Mouse (Mus musculus) adrenal gland, adult 8-10 months (tissue): ENCODE measurements around the gene Epn2. TPM values are rescaled to one million over a fixed set of nuclear protein-coding genes. Genes with fewer than 3 reads are reported as not detected.

ENCODE experiments used
- DNase-seq: peaks from one replicate; pipeline ENCODE4 v3.0.0; 2022
- total RNA-seq, 4 experiments: library from RNA; stranded (reverse); gene quantifications; 2 replicates each; pipeline ENCODE4 v1.2.4; 2022

Gene Epn2
- total RNA-seq, 4 experiments from 2014 or later: 27.6 to 47.1 (median 35.7) TPM

GRCm38 (mm10) chr11:61536952-61537351 lies 42.5 kb downstream of the Epn2 start:
- no peak for DNase-seq

- DNase-seq: no peak
Observed at GRCm38 (mm10) chr11:61535530-61535929, 44.0 kb downstream of the Epn2 start.

DNA sequence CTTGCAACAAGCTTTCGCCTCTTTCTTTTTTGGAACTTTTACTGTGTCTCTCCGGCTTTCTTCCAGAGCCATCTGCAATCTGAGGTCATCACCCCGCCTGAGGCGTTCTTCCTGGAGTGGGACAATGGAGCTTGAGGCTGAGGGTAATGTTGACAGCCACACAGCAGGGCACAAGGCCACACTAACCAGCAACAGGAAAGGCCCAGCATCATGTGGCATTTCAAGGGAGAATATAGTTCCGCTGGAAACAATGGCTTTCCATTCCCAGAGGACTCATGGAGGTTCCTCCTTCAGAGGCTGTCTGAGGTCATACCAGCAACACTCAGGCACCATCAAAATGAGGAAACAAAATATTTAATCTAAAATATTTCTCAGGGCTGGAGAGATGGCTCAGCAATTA lies 45.9 kb downstream of the Epn2 start:
- peak; percentile 33 for DNase-seq

DNA sequence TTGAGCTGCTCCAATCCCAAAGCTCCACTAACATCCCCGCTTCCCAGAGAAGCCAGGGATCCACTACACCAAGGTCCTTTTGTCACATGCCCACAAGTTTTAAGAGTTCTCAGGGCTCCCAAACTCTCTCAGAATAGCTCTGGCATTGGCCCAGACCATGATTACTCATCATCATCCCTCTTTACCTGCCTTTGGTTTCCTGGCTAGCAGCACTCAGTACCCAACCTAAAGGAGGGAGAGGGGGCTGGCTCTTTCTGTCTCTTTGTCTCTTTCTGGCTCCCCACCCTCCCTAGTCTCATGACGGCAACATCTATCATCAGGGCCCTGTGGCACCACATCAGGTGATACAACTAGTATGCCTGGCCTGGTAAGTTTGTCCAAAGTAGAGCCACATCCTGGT lies 46.7 kb downstream of the Epn2 start:
- DNase-seq: peak; percentile 25

DNA sequence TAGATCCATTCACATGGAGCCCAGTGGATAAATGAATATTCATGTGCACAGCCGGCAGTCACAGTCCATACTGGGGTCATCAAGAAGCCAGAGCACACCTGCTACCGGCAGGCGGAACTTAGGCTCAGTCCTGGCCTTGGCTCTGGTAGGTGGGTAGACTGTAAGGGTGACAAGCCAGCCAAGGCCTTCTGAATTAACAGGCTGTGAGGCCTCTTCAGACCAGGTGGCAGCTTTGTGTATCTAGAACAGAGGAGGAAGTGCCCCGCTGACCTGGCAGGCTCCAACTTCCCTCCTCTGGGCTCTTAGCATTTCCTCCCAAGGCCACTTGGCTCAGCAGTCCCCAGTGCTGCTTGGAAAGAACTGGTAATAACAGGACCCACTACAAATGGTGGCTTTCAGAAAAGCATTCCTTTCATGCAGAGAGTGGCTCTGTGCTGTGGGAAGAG lies 50.2 kb downstream of the Epn2 start:
- DNase-seq: peak; percentile 29

DNA sequence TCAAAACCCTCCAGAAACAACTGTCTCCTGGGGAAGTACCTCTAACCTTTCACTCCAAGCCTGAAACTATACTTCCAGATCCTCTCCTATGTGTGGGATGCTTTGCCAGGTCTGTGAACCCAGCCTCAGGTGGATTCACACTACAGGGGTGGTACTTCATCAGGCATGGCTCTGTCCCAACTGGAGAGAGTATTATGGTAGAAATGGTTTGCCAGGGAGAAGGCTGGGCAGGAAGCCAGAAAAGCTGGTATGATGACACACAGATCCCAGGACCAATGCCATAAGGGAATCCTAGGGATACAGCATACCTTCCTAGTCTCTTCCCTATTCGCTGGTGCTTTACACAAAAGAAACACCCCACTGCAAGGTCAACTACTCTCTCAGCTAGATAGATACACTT lies 52.6 kb downstream of the Epn2 start:
- DNase-seq: no peak

DNA sequence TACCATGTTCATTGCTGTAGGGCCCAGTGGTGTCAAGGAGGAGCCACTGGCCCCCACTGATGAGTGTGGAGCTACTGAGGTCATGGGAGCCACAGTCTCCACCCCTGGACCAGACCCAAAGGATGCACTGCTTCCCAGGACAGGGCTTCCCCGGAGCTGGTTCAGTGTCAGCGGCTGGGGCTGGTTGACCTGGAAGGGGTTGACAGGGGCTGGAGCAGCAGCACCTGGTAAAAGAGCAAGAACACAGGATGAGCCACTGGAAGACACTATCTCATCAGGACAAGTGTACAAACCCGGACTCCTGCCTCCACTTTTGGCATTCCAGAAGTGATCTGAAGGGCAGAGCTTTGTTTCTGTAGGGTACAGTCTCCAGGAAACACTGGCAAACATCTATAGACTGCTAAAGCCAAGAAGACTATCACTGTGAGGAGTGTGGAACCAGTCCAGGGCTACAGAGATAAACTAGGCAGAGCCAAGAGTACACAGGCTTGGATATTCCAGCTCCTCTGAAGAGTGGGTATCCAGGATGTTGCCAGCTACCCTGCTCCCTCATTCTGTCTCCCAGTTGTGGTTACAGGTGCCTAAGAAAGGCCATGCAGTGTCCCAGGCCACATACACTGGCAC lies 59.9 kb downstream of the Epn2 start:
- DNase-seq: no peak

GRCm38 (mm10) chr11:61518871-61519270 lies 60.6 kb downstream of the Epn2 start:
- DNase-seq: no peak

DNA sequence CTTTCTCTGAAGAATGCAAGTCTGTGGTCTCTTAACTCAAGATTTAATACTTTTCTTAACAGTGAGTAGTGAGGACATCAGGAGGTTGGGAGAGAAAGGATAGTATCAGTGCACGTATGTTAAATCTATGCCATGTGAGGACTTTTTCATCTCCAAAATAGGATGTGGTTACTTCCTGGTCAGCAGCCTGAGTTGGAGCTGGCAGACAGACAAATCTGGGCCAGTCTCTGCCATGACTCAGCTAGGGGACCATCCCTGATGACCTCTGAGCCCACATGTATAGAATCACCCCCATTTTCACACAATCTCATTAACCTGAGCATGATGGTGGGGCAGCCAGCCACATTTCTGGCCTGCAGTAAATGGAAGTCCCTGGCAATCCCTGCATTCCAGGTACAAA lies 61.5 kb downstream of the Epn2 start:
- no peak for DNase-seq

GRCm38 (mm10) chr11:61514953-61515352 lies 64.5 kb downstream of the Epn2 start:
- DNase-seq: no peak

DNA sequence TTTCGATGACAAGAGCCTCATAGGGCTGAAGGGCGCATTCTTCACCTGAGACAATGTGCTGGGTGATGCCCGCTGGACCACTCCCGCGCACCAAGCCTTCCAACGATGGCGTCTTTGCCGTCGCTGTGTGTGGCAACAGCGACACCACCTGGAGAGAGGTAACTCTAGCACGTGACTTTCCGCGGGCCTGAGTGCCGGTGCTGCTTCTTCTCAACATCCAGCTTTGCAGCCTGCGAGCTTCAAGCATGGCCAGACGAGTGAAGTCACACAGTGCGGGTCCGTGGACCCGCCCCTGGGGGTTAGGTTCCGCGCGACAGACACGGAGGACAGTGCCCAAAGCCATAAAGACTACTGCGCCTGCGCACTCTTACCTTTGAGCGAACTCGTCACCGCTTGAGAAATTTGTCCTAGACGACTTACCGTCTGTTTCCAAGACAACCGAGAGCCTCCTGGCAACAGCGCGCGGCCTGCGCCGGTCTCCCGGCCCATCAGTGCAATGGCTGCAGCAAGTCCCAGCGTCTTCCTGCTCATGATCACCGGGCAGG lies 74.7 kb downstream of the Epn2 start, which contains the start of gene B9d1:
Gene B9d1 (plus strand): TSS at position 432 of the 545 bp plus-strand sequence.
- DNase-seq: peak; percentile 93

- DNase-seq: no peak
Observed at GRCm38 (mm10) chr11:61503933-61504332, 75.6 kb downstream of the Epn2 start.

DNA sequence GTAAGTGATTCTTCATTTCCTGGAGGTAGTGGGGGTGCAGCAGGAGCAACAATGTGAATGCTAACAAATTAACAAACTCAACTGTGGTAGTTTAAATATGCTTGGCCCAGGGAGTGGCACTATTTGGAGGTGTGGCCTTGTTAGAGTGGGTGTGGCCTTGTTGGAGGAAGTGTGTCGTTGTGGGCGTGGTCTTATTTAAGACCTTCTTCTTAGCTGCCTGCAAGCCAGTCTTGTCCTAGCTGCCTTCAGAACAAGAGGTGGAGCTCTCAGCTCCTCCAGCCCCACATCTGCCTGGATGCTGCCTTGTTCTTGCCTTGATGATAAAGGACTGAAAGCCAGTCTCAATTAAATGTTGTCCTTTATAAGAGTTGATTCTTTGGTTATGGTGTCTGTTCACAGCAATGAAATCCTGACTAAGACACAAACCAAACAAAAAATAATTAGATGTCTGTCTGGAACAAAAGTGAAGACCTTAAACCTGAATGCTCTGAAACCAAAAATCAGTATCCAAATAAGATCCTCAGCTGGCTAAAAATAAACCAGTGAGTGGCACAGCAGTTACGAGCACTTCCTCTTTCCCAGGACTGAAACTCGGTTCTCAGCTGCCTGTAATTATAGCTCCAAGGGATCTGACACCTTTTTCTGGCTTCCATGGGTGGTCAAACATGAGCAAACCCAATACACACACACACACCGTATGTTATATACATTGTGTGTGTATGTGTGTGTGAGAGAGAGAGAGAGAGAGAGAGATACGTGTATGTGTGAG lies 80.6 kb downstream of the Epn2 start:
- no peak for DNase-seq

DNA sequence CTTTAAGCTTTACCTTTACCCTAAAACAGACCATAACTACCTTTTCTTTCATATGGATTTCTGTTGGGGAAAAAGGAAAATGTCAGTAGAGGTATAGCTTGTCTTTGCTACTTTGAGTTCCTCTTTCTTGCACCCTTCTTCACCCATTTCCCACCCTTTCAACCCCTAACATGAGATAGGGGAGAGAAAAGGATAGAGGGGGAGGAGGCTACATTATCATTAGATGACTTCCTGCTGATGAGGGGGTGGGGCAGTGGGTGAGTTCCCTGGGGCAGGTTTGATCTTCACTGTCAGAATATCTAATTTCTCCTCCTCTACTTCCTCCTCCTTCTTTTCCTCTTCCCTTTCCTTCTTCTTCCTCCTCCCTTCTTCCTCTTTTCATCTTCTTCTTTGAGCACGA lies 82.0 kb downstream of the Epn2 start:
- no peak for DNase-seq

DNA sequence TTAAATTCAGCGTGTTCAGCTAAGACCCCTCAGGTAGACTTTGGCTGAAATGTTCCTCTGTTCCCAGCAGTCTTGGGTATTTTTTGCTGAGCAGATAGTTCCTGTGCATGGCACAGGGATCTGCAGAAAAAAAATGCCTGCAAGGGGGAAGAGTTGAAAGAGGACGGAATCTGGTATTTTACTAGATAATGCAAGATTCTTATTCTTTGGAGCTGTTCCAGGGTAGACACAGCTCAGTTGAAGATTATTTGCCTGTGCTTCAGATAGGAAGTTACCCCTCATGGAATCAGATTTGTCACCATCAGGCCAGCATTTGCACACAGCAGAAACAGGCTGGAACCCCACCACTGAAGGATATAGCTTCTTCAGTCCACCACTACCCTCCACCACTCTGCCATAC lies 84.0 kb downstream of the Epn2 start:
- no peak for DNase-seq

DNA sequence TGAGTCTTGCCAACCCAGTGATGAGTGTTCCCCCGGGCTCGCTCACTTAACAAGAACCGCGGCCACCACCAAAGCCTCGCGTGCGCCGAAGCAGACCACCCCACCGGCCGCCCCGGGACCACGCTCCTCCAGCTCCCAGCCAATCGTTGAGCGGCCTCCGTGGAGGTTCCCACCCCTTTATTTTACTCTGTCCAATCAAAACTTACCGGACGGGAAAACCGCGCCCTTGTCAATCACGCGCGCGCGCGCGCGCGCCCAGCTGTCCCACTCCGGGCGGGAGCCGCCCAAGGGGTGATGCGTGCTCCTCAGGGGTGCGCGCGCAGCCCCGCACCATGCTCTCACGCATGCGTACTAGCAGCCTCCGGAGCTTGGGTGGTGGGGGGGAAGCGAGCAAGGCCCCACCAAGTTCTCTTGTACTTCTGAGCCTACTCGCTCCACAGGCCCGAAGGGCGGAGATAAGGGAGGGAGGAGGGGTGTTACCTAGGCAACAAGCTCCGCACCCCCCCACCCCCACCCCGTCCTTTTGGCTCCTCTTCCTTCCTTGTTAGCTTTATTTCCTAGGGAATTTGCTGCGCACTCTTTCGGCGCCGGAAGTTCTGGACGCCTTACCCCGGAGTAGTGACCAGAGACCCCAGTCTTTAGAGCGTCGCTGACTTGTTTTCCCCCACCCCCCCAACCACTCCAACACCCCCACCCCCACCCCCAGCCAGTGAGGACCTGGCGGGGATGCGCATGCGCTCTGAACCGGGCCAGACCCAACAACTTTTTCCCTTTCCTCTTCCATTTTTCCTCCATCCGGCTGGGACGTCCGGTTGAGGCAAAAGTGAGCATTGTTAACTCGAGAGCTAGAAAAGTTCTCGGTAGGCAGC lies 85.1 kb downstream of the Epn2 start, which contains the start of gene Mapk7:
Gene Mapk7 (minus strand): TSS at position 278 of the 869 bp plus-strand sequence.
- DNase-seq: peak; percentile 96

GRCm38 (mm10) chr11:61493525-61494128 lies 85.9 kb downstream of the Epn2 start:
- no peak for DNase-seq

DNA sequence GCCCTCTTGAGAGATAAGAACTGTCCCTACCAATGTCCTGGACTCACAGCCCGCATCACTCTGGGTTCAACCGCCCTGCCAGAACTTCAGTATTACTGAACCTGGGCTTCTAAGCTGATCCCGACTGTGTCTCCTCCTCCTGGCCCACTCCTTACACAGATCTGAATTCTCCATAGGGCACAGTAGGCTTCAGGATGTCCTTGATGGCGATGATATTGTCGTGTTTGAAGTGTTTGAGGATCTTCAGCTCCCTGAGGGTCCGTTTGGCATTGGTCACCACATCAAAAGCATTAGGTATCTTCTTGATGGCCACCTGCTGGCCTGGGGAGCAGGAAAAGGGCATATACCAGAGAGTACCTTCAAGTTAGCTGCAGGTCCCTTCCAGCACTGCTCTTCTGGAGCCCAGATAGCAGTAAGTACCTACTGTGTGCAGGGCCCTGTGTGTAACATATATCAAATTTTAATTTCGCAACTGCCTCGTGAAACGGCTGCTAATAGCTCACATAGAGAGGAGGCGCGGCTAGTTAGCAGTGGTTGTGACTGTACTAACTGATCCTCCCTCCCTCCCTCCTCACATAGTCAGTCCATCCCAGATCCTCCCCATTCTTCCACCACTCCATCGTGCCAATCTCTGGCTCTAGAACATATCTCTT lies 86.6 kb downstream of the Epn2 start:
- DNase-seq: no peak

GRCm38 (mm10) chr11:61490944-61491520 lies 88.5 kb downstream of the Epn2 start:
- no peak for DNase-seq

DNA sequence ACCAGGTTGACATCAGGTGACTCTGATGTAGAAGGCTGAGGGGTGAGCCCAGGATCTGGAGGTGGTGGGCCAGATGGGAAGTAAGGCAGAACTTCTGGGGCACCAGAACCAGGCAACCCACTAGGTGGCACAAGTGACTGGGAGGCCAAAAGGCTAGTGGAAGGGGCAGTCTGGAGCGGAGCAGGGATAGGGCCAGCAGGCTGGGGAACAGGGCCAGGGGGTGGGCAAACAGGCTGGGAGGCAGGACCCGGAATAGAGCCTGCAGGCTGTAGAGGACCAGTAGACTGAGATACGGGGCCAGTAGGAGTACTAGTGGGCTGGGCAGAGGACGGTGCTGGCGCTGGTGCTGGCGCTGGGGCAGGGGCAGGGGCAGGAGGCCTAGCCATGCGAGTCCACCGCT lies 89.6 kb downstream of the Epn2 start:
- no peak for DNase-seq

DNA sequence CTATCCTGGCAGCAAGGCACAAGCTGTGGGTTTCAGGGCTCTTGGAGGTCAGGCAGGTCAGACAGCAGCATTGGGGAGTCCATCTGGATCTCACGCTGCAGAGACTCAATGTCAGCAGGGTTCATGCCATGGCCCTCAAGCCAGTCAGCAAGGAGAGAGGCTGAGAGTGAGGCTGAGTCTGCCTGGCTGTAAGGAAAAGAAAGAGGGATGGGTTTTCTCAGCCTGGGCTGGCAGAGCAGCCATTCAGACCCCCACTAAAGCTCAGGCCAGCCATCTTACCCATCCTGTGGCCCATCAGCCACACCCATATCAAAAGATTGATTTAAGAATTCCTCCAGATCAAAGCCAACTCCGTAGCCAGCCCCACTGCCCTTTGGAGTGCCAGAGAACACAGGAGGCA lies 90.4 kb downstream of the Epn2 start:
- no peak for DNase-seq
